Mouse (Mus musculus) thymus, postnatal 36 days (tissue): Measurements from ENCODE around the gene Efcab10.

Source experiments
- DNase-seq, 2 experiments: peaks; one replicate each; pipeline ENCODE4 v3.0.0; 2022; ENCODE audit warnings: mixed read lengths in 2 of 2

Gene Efcab10

GRCm38 (mm10) chr12:33429387-33430160 lies 34.9 kb downstream of the Efcab10 start, which contains the start of gene Twistnb:
Twistnb (plus strand) TSS chr12:33429635.
- DNase-seq: peak; percentile 94 to 97

- DNase-seq: peak; percentile 40 to 58
These were observed 39.2 kb downstream of the Efcab10 start for GRCm38 (mm10) chr12:33433812-33434211.

DNA sequence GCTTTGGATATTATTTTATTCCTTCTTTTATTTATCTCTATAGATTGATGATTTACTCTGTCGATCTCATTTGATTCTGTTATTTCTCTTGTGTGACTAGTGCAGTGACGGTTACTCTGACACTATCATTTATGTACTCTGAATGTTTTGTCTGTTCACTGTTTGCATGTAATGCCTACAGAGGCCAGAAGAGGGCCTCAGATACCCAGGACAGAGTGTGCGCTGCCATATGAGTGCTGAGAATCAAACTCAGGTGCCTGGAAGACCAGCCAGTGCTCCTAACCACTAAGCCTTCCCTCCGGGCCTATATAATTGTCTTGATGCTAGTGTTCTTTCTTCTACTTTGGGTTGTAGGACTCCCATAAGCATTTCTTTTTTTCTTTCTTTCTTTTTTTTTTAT lies 40.1 kb downstream of the Efcab10 start:
- DNase-seq: no peak
